ENCODE assay signal across 8 mouse cellular contexts in genomic region chr7:127470011-127470715, GRCm38 (mm10). TPM values are rescaled to one million over a fixed set of nuclear protein-coding genes. Genes with fewer than 3 reads are reported as not detected.
DNase-seq lines count a peak whose midpoint lies in the region; ATAC-seq lines count a peak whose summit lies in the region.

No protein-coding gene starts in this region.

- WGBS in kidney, embryonic 16.5 days, result 9% methylated on average over 10 of the region's 10 CpGs

- no peaks in the 10 kb centered on the region for H3K27me3 ChIP-seq in kidney, embryonic 16.5 days (ENCODE audit: insufficient read depth, low read length)

- peak; percentile 48 to 66 for DNase-seq in cerebellum, postnatal 10 days
- DNase-seq in cerebellum, adult 8-10 months, result no peak
- peak; percentile 57 for DNase-seq in adipocyte (ENCODE audit: low spot score)
- peak; percentile 42 for DNase-seq in lung, postnatal 36 days
- peak; percentile 23 for DNase-seq in thymus, postnatal 25 days
- no peak for DNase-seq in urinary bladder, postnatal 10 days (ENCODE audit: low spot score)

- peaks cover 15% of the 10 kb centered on the region for H3K4me1 ChIP-seq in kidney, embryonic 16.5 days (ENCODE audit: insufficient read depth, low read length)

- H3K27ac ChIP-seq in kidney, embryonic 16.5 days (ENCODE audit: low read length), result peak overlapping the region; percentile 99

- H3K9me3 ChIP-seq in kidney, embryonic 16.5 days (ENCODE audit: low read length), result peaks cover 3% of the 10 kb centered on the region; the same call in 1 of the 2 replicates

- peak; percentile 6 for ATAC-seq in granulocyte monocyte progenitor cell, adult 5-6 weeks (replicated peaks; ENCODE audit: poor library complexity, severe bottlenecking)
- ATAC-seq in kidney, embryonic 16.5 days (ENCODE audit: low FRiP score, low TSS enrichment), result 0 out of 2 replicates have a peak, but pooled peaks have one; percentile 16

- peak overlapping the region; percentile 93 for H3K9ac ChIP-seq in kidney, embryonic 16.5 days (replicated peaks; ENCODE audit: low read length)

- peak overlapping the region; percentile 67 for H3K4me3 ChIP-seq in kidney, embryonic 16.5 days (ENCODE audit: low read length)

- peaks cover 42% of the 10 kb centered on the region for H3K36me3 ChIP-seq in kidney, embryonic 16.5 days (ENCODE audit: insufficient read depth, low read length)

- peak overlapping the region; percentile 88 for H3K4me2 ChIP-seq in kidney, embryonic 16.5 days (replicated peaks; ENCODE audit: low read depth, low read length)

RNA-seq across cellular contexts. Expression of gene Fbrs, which starts 8.8 kb away (rescaled TPM):
- 87.1 and 132 TPM in 2 replicates for total RNA-seq in granulocyte monocyte progenitor cell, adult 5-6 weeks (2014; fragmentation: Nextera tagmentation)
- total RNA-seq in granulocyte monocyte progenitor cell, adult 5-6 weeks (2017), result 21.9 and 28.5 TPM in 2 replicates
- polyA plus RNA-seq in kidney, embryonic 16.5 days (2015; fragmentation: Nextera tagmentation; extraction: Ambion mirVana), result 12.2 and 13.1 TPM in 2 replicates

RNA-seq across cellular contexts. Expression of gene Prr14, which starts 10.8 kb away (rescaled TPM):
- total RNA-seq in granulocyte monocyte progenitor cell, adult 5-6 weeks (2014; fragmentation: Nextera tagmentation), result 96.7 and 115 TPM in 2 replicates
- total RNA-seq in granulocyte monocyte progenitor cell, adult 5-6 weeks (2017), result 23.8 and 29.0 TPM in 2 replicates
- 41.9 and 47.2 TPM in 2 replicates for polyA plus RNA-seq in kidney, embryonic 16.5 days (2015; fragmentation: Nextera tagmentation; extraction: Ambion mirVana)

RNA-seq across cellular contexts. Expression of gene Zfp689, which starts 21.2 kb away (rescaled TPM):
- 0.70 and 3.9 TPM in 2 replicates for total RNA-seq in granulocyte monocyte progenitor cell, adult 5-6 weeks (2014; fragmentation: Nextera tagmentation)
- total RNA-seq in granulocyte monocyte progenitor cell, adult 5-6 weeks (2017), result 2.7 and 3.6 TPM in 2 replicates
- 8.4 TPM in 2 replicates for polyA plus RNA-seq in kidney, embryonic 16.5 days (2015; fragmentation: Nextera tagmentation; extraction: Ambion mirVana)

RNA-seq across cellular contexts. Expression of gene Srcap, which starts 41.6 kb away (rescaled TPM):
- 139 and 145 TPM in 2 replicates for total RNA-seq in granulocyte monocyte progenitor cell, adult 5-6 weeks (2014; fragmentation: Nextera tagmentation)
- 20.9 and 22.9 TPM in 2 replicates for total RNA-seq in granulocyte monocyte progenitor cell, adult 5-6 weeks (2017)
- polyA plus RNA-seq in kidney, embryonic 16.5 days (2015; fragmentation: Nextera tagmentation; extraction: Ambion mirVana), result 39.6 and 44.1 TPM in 2 replicates

RNA-seq across cellular contexts. Expression of gene Zfp688, which starts 48.3 kb away (rescaled TPM):
- 13.5 and 17.6 TPM in 2 replicates for total RNA-seq in granulocyte monocyte progenitor cell, adult 5-6 weeks (2014; fragmentation: Nextera tagmentation)
- 7.1 and 12.5 TPM in 2 replicates for total RNA-seq in granulocyte monocyte progenitor cell, adult 5-6 weeks (2017)
- polyA plus RNA-seq in kidney, embryonic 16.5 days (2015; fragmentation: Nextera tagmentation; extraction: Ambion mirVana), result 28.1 and 32.0 TPM in 2 replicates

Comparison
In these comparisons a context has a peak if more than half of its experiments do, and no peak if none do; other contexts are left out.
1. DNase-seq: peak in cerebellum, postnatal 10 days (2 of 2), adipocyte (single experiment), lung, postnatal 36 days (single experiment) and thymus, postnatal 25 days (single experiment); none in cerebellum, adult 8-10 months (single experiment) and urinary bladder, postnatal 10 days (single experiment).